Mouse (Mus musculus) mature B cell (primary cell): ENCODE results near the gene Tln1.

Source experiments
- in situ Hi-C: fragments of 300-500 bp; cut with MboI; formaldehyde crosslinking; loops from 2 replicates; pipeline ENCODE4 v1.14.3; 2019

Gene Tln1

GRCm38 (mm10) chr4:43551854-43552253 is 10.6 kb downstream of the Tln1 start:
- in situ Hi-C loops, result loop anchor here (25.0 kb wide), 1 partner anchor 115 kb away; the partner anchor contains the start of genes Fam166b and Tesk1

- in situ Hi-C loops, result no loop called here
Measured at GRCm38 (mm10) chr4:43549055-43549454, 13.4 kb downstream of the Tln1 start.

- in situ Hi-C loops, result no loop called here
Measured at GRCm38 (mm10) chr4:43547160-43547559, 15.3 kb downstream of the Tln1 start.

GRCm38 (mm10) chr4:43546375-43547047 is 16.0 kb downstream of the Tln1 start:
- in situ Hi-C loops, result no loop called here

- in situ Hi-C loops, result no loop called here
Measured at GRCm38 (mm10) chr4:43542044-43542443, 20.4 kb downstream of the Tln1 start.

- in situ Hi-C loops, result no loop called here
Measured at GRCm38 (mm10) chr4:43536031-43536430, 26.5 kb downstream of the Tln1 start.

- in situ Hi-C loops, result no loop called here
Measured at GRCm38 (mm10) chr4:43535628-43536027, 26.9 kb downstream of the Tln1 start.

- in situ Hi-C loops, result no loop called here
Measured at GRCm38 (mm10) chr4:43533270-43533669, 29.2 kb downstream of the Tln1 start.

GRCm38 (mm10) chr4:43530581-43530980 is 31.9 kb downstream of the Tln1 start:
- in situ Hi-C loops, result no loop called here

- in situ Hi-C loops, result no loop called here
Measured at GRCm38 (mm10) chr4:43530081-43530501, 32.4 kb downstream of the Tln1 start.

GRCm38 (mm10) chr4:43528487-43528886 is 34.0 kb downstream of the Tln1 start:
- in situ Hi-C loops, result no loop called here

GRCm38 (mm10) chr4:43527880-43528279 is 34.6 kb downstream of the Tln1 start:
- in situ Hi-C loops, result no loop called here

- in situ Hi-C loops, result no loop called here
Measured at GRCm38 (mm10) chr4:43519956-43520355, 42.5 kb downstream of the Tln1 start.

- in situ Hi-C loops, result no loop called here
Measured at GRCm38 (mm10) chr4:43519551-43519950, 42.9 kb downstream of the Tln1 start.

- in situ Hi-C loops, result no loop called here
Measured at GRCm38 (mm10) chr4:43515764-43516708, 46.5 kb downstream of the Tln1 start.

- in situ Hi-C loops, result no loop called here
Measured at GRCm38 (mm10) chr4:43513791-43514190, 48.7 kb downstream of the Tln1 start.

GRCm38 (mm10) chr4:43513300-43513699 is 49.2 kb downstream of the Tln1 start:
- in situ Hi-C loops, result no loop called here

- in situ Hi-C loops, result no loop called here
Measured at GRCm38 (mm10) chr4:43512653-43513052, 49.8 kb downstream of the Tln1 start.

- in situ Hi-C loops, result no loop called here
Measured at GRCm38 (mm10) chr4:43511675-43512454, 50.6 kb downstream of the Tln1 start.

- in situ Hi-C loops, result no loop called here
Measured at GRCm38 (mm10) chr4:43509109-43509508, 53.4 kb downstream of the Tln1 start.

GRCm38 (mm10) chr4:43508666-43508997 is 53.9 kb downstream of the Tln1 start:
- in situ Hi-C loops, result no loop called here
